ENCODE assay signal across 7 mouse cellular contexts in genomic region chr17:8046178-8046577, GRCm38 (mm10).
A peak's percentile ranks its signal among the peaks of the same experiment; 100 is the strongest.
DNase-seq lines count a peak whose midpoint lies in the region.
"Not testable (repeated sequence)": the region's sequence is repeated elsewhere in the genome, so short reads cannot be mapped to it uniquely, and the experiment has no call there.

No protein-coding gene starts in this region.

- intact Hi-C loops in heart, postnatal 14 days (cut with DNase I); left cerebral cortex, postnatal 25 days (cut with DNase I): not testable (repeated sequence)

- peak; percentile 28 for DNase-seq in cerebellum, adult 11 months
- DNase-seq in frontal cortex, adult 2 months (ENCODE audit: extremely low spot score in 1 of 2, low spot score in 1 of 2): peak; percentile 26 to 87
- DNase-seq in heart, postnatal 14 days: peak; percentile 53 to 79
- peak; percentile 65 to 71 for DNase-seq in kidney, postnatal 4 days
- peak; percentile 70 to 77 for DNase-seq in left cerebral cortex, postnatal 25 days (ENCODE audit: low spot score in 2 of 2)
- peak; percentile 10 to 11 for DNase-seq in monocyte, adult 2 months (ENCODE audit: low read depth in 1 of 2, low spot score in 2 of 2)
- peak; percentile 53 to 78 for DNase-seq in spleen, postnatal 4 days (ENCODE audit: low spot score in 2 of 2)

Comparison
In these comparisons a context has a peak if more than half of its experiments do, and no peak if none do; other contexts are left out.
1. Peak in every context shown above with its lines: DNase-seq.
2. DNase-seq: peak in every context shown above with its lines; median percentile 74 in left cerebral cortex, postnatal 25 days; 68 in kidney, postnatal 4 days; 66 in heart, postnatal 14 days; 66 in spleen, postnatal 4 days; 56 in frontal cortex, adult 2 months; 28 in cerebellum, adult 11 months; 10 in monocyte, adult 2 months.